Mouse (Mus musculus) liver, embryonic 16.5 days (tissue): ENCODE measurements around the gene Cd300ld3. TPM values are rescaled to one million over a fixed set of nuclear protein-coding genes. Genes with fewer than 3 reads are reported as not detected.
"Not testable (repeated sequence)": the region's sequence is repeated elsewhere in the genome, so short reads cannot be mapped to it uniquely, and the experiment has no call there.

Experiments
- ATAC-seq: fragments of 200-750 bp; cut with Nextera tagmentation; 2 replicates; pipeline ENCODE4 v1.8.0; 2017; ENCODE audit warnings: low read depth, mild to moderate bottlenecking, moderate number of reproducible peaks, moderate library complexity
- H3K27ac ChIP-seq: fragments of 300-500 bp; sonication (generic); 2 replicates; pipeline ENCODE4 v1.5.1; 2014; ENCODE audit warnings: mild to moderate bottlenecking, low read length
- H3K27me3 ChIP-seq: fragments of 300-500 bp; sonication (generic); 2 replicates; pipeline ENCODE4 v1.6.1; 2014; ENCODE audit warnings: low read depth, low read length, mixed read lengths; ENCODE audit not compliant: control insufficient read depth, insufficient read depth
- H3K36me3 ChIP-seq: fragments of 300-500 bp; sonication (generic); 2 replicates; pipeline ENCODE4 v1.6.1; 2014; ENCODE audit warnings: mild to moderate bottlenecking; ENCODE audit not compliant: control insufficient read depth, insufficient read depth
- H3K4me1 ChIP-seq: fragments of 300-500 bp; sonication (generic); 2 replicates; pipeline ENCODE4 v1.6.1; 2014; ENCODE audit warnings: low read depth, low read length, mixed read lengths; ENCODE audit not compliant: control insufficient read depth
- H3K4me2 ChIP-seq: fragments of 300-500 bp; sonication (generic); 2 replicates; pipeline ENCODE4 v1.6.1; 2014; ENCODE audit warnings: low read depth, low read length, mixed read lengths
- H3K4me3 ChIP-seq: fragments of 300-500 bp; sonication (generic); 2 replicates; pipeline ENCODE4 v1.5.1; 2014; ENCODE audit warnings: low read depth, mild to moderate bottlenecking, low read length
- H3K9ac ChIP-seq: fragments of 300-500 bp; sonication (generic); 2 replicates; pipeline ENCODE4 v1.6.1; 2014; ENCODE audit warnings: low read depth, low read length
- H3K9me3 ChIP-seq: fragments of 300-500 bp; sonication (generic); replicated peaks from 2 replicates; pipeline ENCODE4 v1.6.1; 2016; ENCODE audit warnings: low read length; ENCODE audit not compliant: control insufficient read depth
- WGBS: fragments of 180-500 bp; shearing (Covaris S2); extraction: QIAGEN DNeasy Blood & Tissue Kit; methylation state at CpG from one replicate; pipeline ENCODE4 v1.1.7; 2014; ENCODE audit not compliant: insufficient replicate concordance; 5-methylcytosine and 5-hydroxymethylcytosine counted together
- polyA plus RNA-seq: library from polyadenylated mRNA; unstranded; fragments of >200 nt; fragmentation: Nextera tagmentation; extraction: Ambion mirVana; gene quantifications from 2 replicates; pipeline ENCODE4 v1.2.1, GENCODE M21; 2015

Gene Cd300ld3
- polyA plus RNA-seq, 1 experiment from 2014 or later: not detected

DNA sequence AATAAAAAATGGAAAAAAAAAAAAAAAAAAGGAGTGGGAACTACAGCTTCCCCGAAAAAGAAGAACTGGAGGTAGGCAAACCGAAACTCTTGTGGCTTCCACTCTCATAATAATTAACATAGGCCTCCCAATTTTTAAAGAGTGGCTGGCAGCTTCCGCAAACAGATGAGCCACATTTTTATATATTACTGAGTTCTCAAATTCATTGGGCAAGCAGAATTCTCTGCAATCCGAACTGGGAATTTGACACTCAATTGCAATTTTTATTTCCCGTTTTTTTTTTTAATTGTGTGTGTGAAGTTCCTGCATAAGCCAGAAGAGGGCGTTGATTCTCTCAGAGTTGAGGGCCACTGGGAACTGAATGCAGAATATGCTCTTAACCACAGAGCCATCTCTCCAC lies 18.6 kb upstream of the Cd300ld3 start:
- no peaks in the 10 kb centered on the region for H3K4me1 ChIP-seq
- no peak overlapping the region for H3K4me2 ChIP-seq
- no peak overlapping the region for H3K9ac ChIP-seq
- no peaks in the 10 kb centered on the region for H3K36me3 ChIP-seq
- 35% methylated on average over 6 of the region's 6 CpGs for WGBS
- no peak overlapping the region for H3K27ac ChIP-seq
- no peak overlapping the region for H3K4me3 ChIP-seq
- H3K27me3 ChIP-seq: no peaks in the 10 kb centered on the region
- no peak for ATAC-seq
- no peaks in the 10 kb centered on the region for H3K9me3 ChIP-seq

DNA sequence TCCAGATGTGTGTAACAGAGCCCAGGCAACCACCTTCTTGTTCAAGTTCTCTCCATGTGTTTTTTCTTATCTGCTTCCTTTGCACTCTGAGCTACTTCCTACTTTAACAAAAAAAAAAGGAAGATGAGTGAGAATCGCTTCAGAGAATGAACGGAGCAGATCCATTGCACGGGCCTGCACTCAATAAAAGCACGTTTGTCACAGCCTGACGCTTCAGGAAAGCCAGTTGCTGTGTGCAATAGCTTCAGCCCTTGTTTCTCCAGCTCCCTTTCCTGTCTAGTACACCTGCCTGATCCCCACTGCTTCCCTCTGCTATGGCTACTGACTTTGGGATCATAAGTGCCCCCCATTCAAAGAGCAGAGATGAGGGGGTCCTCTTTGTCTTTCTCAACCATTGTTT lies 13.9 kb upstream of the Cd300ld3 start, which contains the start of gene Cd300e:
Cd300e (minus strand) TSS at position 101 of the 400 bp plus-strand sequence.
- no peaks in the 10 kb centered on the region for H3K36me3 ChIP-seq
- no peak within 1 kb of the TSS for H3K27ac ChIP-seq
- no peaks in the 10 kb centered on the region for H3K9me3 ChIP-seq
- no peak within 1 kb of the TSS for H3K9ac ChIP-seq
- H3K27me3 ChIP-seq: no peaks in the 10 kb centered on the region
- no peak within 1 kb of the TSS for H3K4me2 ChIP-seq
- no peak within 1 kb of the TSS for H3K4me3 ChIP-seq
- no peak for ATAC-seq
- WGBS: 6% methylated on average over 5 of the region's 5 CpGs
- H3K4me1 ChIP-seq: no peaks in the 10 kb centered on the region

DNA sequence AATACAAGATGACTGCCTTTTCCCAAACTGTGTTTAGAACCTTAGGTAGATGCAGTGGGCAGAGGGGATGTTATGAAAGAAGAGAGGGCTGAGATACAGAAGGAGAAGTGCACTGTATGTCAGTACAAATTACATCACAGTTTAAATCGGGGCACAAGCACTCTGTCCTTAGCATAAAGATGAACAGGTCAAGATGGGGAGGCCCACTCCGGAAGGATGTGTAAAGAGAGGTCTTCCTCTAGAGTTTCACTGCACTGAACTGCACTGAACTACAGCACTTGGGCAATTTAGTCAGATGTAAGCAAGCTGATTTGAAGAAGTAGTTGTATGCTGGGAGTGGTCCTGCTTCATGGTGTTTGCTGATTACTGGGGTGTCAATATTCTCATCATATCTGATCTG lies 11.6 kb upstream of the Cd300ld3 start:
- Histone ChIP-seq H3K36me3 (no peaks in the 10 kb centered on the region), H3K9ac (no peak overlapping the region), H3K27me3 (no peaks in the 10 kb centered on the region), H3K9me3 (no peaks in the 10 kb centered on the region), H3K27ac (no peak overlapping the region), H3K4me1 (no peaks in the 10 kb centered on the region), H3K4me3 (no peak overlapping the region), H3K4me2 (no peak overlapping the region)
- no peak for ATAC-seq
- 39% methylated on average over 2 of the region's 2 CpGs for WGBS

DNA sequence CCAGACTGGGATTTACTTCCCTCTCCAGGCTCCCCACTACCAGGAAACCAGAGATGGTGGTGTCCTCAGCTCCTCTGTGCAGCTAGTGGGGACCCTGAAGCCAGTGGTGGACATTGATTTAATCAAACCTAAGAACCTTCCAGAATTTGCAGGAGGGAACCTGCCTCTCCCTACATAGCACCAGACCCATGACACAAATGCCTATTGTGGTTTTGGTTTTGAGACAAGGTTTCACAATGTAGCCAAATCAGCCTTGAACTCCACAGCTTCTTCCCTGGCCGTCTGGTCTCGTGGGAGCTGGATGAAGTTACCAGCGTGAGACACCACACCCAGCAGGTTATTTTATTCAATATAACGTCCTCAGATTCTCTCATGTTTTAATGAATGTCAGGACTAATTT lies 10.5 kb upstream of the Cd300ld3 start:
- Histone ChIP-seq H3K4me3 (no peak overlapping the region), H3K4me2 (no peak overlapping the region), H3K36me3 (no peaks in the 10 kb centered on the region), H3K27ac (no peak overlapping the region), H3K4me1 (no peaks in the 10 kb centered on the region), H3K27me3 (no peaks in the 10 kb centered on the region), H3K9me3 (no peaks in the 10 kb centered on the region), H3K9ac (no peak overlapping the region)
- WGBS: 46% methylated on average over 4 of the region's 4 CpGs
- ATAC-seq: no peak

DNA sequence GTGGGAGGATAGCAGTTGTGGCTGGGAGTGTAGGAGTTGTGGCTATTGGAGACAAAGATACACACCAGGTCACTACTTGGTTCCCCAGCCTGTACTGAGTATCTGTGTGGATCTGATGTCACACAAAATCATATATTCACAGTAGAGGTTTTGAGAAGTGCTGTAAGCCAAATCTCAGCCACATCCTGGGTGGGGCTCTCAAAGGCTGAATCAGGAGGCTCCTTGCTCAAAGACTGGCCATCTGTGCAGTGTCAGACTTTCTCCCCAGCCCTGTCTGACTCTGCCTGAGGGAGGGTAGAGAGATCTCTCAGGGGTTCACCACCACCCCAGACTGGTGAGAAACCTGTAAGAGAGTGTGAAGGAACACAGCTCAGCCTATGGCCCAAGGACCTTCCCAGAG lies 6.3 kb upstream of the Cd300ld3 start:
- H3K4me1 ChIP-seq: no peaks in the 10 kb centered on the region
- H3K9me3 ChIP-seq: no peaks in the 10 kb centered on the region
- H3K27ac ChIP-seq: no peak overlapping the region
- H3K9ac ChIP-seq: no peak overlapping the region
- no peak for ATAC-seq
- H3K36me3 ChIP-seq: no peaks in the 10 kb centered on the region
- H3K4me3 ChIP-seq: no peak overlapping the region
- no peak overlapping the region for H3K4me2 ChIP-seq
- H3K27me3 ChIP-seq: no peaks in the 10 kb centered on the region

DNA sequence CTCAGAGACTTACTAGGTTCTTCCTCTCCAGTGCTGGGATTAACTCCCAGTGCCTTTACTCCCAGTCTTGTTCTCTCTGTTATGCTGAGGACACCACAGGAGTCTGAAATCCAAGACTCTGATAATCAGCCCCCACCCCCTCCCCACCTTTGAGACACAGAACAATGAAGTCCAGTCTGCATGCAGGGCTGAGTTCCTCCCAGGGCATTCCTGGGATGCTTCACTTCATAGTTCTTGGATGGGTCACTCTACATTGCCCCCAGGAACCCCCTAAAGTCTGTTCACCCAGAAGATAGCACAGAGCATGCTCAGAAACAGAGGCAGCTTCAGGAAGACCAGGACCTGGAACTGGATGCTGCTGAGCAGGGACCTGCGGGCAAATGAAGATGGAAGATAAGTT lies 4.8 kb upstream of the Cd300ld3 start:
- Histone ChIP-seq H3K9me3 (no peaks in the 10 kb centered on the region), H3K27me3 (no peaks in the 10 kb centered on the region), H3K36me3 (no peaks in the 10 kb centered on the region), H3K4me1 (no peaks in the 10 kb centered on the region), H3K9ac (no peak overlapping the region), H3K4me3 (no peak overlapping the region), H3K4me2 (no peak overlapping the region), H3K27ac (no peak overlapping the region)
- no peak for ATAC-seq
- 70% methylated on average over 1 of the region's 1 CpGs for WGBS

DNA sequence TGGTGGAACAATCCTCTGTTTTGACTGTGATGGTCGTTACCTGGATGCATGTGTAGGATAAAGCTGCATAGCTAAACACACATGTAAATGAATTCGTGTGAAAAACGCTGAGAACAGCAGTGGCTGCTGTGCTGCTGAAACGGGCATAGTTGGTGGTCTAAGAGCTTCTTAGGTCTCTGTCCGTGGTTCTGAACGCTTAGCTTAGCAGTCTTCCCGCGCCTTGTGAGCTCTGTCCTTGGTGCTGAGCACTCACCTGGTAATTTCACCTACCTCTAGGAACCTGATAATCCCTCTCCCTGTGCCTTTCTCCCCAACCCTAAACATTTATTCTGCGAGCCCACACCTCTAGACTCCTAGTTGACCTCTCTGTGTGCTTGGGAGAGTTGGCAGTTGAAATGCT lies 4.0 kb upstream of the Cd300ld3 start:
- 2% methylated on average over 9 of the region's 9 CpGs for WGBS
- no peaks in the 10 kb centered on the region for H3K4me1 ChIP-seq
- no peak overlapping the region for H3K4me2 ChIP-seq
- H3K9ac ChIP-seq: no peak overlapping the region
- H3K27ac ChIP-seq: no peak overlapping the region
- H3K36me3 ChIP-seq: no peaks in the 10 kb centered on the region
- H3K4me3 ChIP-seq: no peak overlapping the region
- H3K27me3 ChIP-seq: no peaks in the 10 kb centered on the region
- ATAC-seq: no peak
- no peaks in the 10 kb centered on the region for H3K9me3 ChIP-seq

DNA sequence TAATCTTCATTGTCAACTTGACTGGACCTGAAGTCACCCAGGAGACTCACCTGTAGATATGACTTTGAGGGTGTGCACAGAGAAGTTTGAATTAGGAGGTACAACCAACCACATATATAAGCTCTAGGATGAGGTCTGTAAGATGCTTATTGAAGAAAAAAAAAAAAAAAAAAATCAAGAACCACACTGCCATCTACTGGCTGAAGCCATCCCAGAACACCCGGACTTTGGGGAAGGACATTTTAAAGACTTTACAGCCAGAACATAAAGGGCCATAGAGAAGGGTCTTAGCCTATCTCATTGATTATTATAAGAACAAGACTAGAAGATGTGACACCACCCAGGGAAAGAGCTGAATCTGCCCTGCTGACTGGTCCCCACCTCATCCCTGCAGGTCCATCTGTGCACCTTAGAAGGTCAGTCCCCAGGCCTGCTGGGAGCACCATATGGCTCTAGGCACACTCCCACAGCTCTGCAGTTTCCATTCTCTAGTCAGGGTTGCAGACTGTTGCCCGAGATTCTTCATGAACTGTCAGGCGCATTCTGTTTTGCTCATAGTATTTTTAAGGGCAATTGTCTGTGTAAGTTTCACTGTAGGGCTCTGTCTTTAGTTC lies 1.2 kb upstream of the Cd300ld3 start:
- no peak for ATAC-seq
- H3K27ac ChIP-seq: no peak overlapping the region
- WGBS: 24% methylated on average over 3 of the region's 3 CpGs
- no peak overlapping the region for H3K9ac ChIP-seq
- H3K36me3 ChIP-seq: no peaks in the 10 kb centered on the region
- H3K9me3 ChIP-seq: no peaks in the 10 kb centered on the region
- H3K27me3 ChIP-seq: no peaks in the 10 kb centered on the region
- no peak overlapping the region for H3K4me2 ChIP-seq
- no peak overlapping the region for H3K4me3 ChIP-seq
- no peaks in the 10 kb centered on the region for H3K4me1 ChIP-seq

DNA sequence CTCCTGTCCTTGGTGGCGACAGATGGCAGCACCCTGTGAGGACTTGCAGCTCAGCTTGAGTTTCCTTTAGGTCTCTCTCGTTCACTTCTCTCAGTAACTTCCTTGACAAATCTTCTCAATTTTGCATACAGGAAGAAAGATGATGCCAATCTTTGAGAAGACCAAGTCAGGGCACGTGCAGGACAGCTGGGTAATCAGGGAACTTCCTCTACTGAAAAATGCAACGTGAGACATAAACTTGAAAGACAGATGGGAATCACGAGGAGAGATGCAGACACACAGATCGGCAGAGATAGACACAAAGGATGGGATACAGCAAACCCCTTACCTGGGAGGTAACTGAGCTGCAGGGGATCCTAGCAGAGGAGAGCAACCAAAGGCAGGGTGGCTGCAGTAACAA lies 10.5 kb downstream of the Cd300ld3 start, which contains the start of gene Cd300ld5:
Cd300ld5 (minus strand) TSS at position 101 of the 400 bp plus-strand sequence.
- not testable (repeated sequence) for H3K9me3 ChIP-seq, ATAC-seq, H3K27me3 ChIP-seq, H3K27ac ChIP-seq, H3K4me2 ChIP-seq, H3K4me3 ChIP-seq, H3K9ac ChIP-seq, H3K4me1 ChIP-seq, H3K36me3 ChIP-seq
- no CpG with 5 or more reads among the region's 6 CpGs for WGBS
